Mouse (Mus musculus) gastrocnemius, postnatal 25 days (tissue): Measurements from ENCODE around the gene Cdc7. TPM values are rescaled to one million over a fixed set of nuclear protein-coding genes. Genes with fewer than 3 reads are reported as not detected.
A peak's percentile ranks its signal among the peaks of the same experiment; 100 is the strongest.
"Not testable (repeated sequence)": the region's sequence is repeated elsewhere in the genome, so short reads cannot be mapped to it uniquely, and the experiment has no call there.

Experiments
- DNase-seq: peaks from one replicate; pipeline ENCODE4 v3.0.0; 2022
- long read RNA-seq, 2 experiments: library from polyadenylated mRNA; stranded (forward); transcript quantifications; one replicate each; pipeline ENCODE4 v2.0.0; 2021
- total RNA-seq, 2 experiments: library from RNA; stranded (reverse); gene quantifications; 1 replicate in 1 of 2; 2 replicates in 1 of 2; pipeline ENCODE4 v1.2.3; 2021

The Cdc7 gene
- under 1 TPM; 0.31 to 0.46 TPM for total RNA-seq
- long read RNA-seq, experiment 1, partial matches to known transcripts: 0 of 1 reads
- long read RNA-seq, experiment 1, other reads (novel, unspliced or antisense): 1 of 1 reads
- long read RNA-seq, experiment 2: 0 reads

GRCm38 (mm10) chr5:106963584-106964512 lies at the start of gene Cdc7:
Gene Cdc7, plus strand, starts transcription at chr5:106964322.
- DNase-seq: peak; percentile 85

GRCm38 (mm10) chr5:106919315-106919714 lies 44.8 kb upstream of the Cdc7 start:
- no peak for DNase-seq

GRCm38 (mm10) chr5:106925488-106926368 lies 38.4 kb upstream of the Cdc7 start, which contains the start of gene Hfm1:
Gene Hfm1, minus strand, starts transcription at chr5:106926321.
- peak; percentile 23 for DNase-seq

GRCm38 (mm10) chr5:106926369-106926686 lies 37.8 kb upstream of the Cdc7 start:
- DNase-seq: no peak

GRCm38 (mm10) chr5:106927996-106928395 lies 36.1 kb upstream of the Cdc7 start:
- DNase-seq: no peak

GRCm38 (mm10) chr5:106946342-106946741 lies 17.8 kb upstream of the Cdc7 start:
- no peak for DNase-seq

GRCm38 (mm10) chr5:106948683-106949082 lies 15.4 kb upstream of the Cdc7 start:
- DNase-seq: no peak

GRCm38 (mm10) chr5:106956467-106956866 lies 7.7 kb upstream of the Cdc7 start:
- no peak for DNase-seq

GRCm38 (mm10) chr5:106959031-106959430 lies 5.1 kb upstream of the Cdc7 start:
- no peak for DNase-seq

- no peak for DNase-seq
Observed at GRCm38 (mm10) chr5:106960451-106960850, 3.7 kb upstream of the Cdc7 start.

- DNase-seq: no peak
Observed at GRCm38 (mm10) chr5:106964513-106965014, 442 bp downstream of the Cdc7 start.

GRCm38 (mm10) chr5:106966443-106966842 lies 2.3 kb downstream of the Cdc7 start:
- no peak for DNase-seq

GRCm38 (mm10) chr5:106967578-106967977 lies 3.5 kb downstream of the Cdc7 start:
- DNase-seq: no peak

GRCm38 (mm10) chr5:106973883-106974282 lies 9.8 kb downstream of the Cdc7 start:
- no peak for DNase-seq

GRCm38 (mm10) chr5:106979156-106979555 lies 15.0 kb downstream of the Cdc7 start:
- no peak for DNase-seq

- no peak for DNase-seq
Observed at GRCm38 (mm10) chr5:106982298-106982952, 18.3 kb downstream of the Cdc7 start.

- not testable (repeated sequence) for DNase-seq
Observed at GRCm38 (mm10) chr5:106984934-106985333, 20.8 kb downstream of the Cdc7 start.

GRCm38 (mm10) chr5:106985594-106985993 lies 21.5 kb downstream of the Cdc7 start:
- no peak for DNase-seq

GRCm38 (mm10) chr5:106989181-106989580 lies 25.1 kb downstream of the Cdc7 start:
- DNase-seq: peak; percentile 54

- DNase-seq: no peak
Observed at GRCm38 (mm10) chr5:106989786-106990185, 25.7 kb downstream of the Cdc7 start.

- peak; percentile 56 for DNase-seq
Observed at GRCm38 (mm10) chr5:106990639-106991299, 26.6 kb downstream of the Cdc7 start.
